Mouse (Mus musculus) intestine, embryonic 16.5 days (tissue): ENCODE measurements around the gene Wfdc1. TPM values are rescaled to one million over a fixed set of nuclear protein-coding genes. Genes with fewer than 3 reads are reported as not detected.

Experiments used
- ATAC-seq: fragments of 200-750 bp; cut with Nextera tagmentation; 2 replicates; pipeline ENCODE4 v1.8.0; 2017; ENCODE audit warnings: moderate TSS enrichment, moderate library complexity
- H3K27ac ChIP-seq: fragments of 300-500 bp; sonication (generic); 2 replicates; pipeline ENCODE4 v1.5.1; 2014; ENCODE audit warnings: mild to moderate bottlenecking, low read length
- H3K27me3 ChIP-seq: fragments of 300-500 bp; sonication (generic); replicated peaks from 2 replicates; pipeline ENCODE4 v1.6.1; 2014; ENCODE audit warnings: low read length, control low read depth, mixed read lengths; ENCODE audit not compliant: control insufficient read depth, insufficient read depth
- H3K36me3 ChIP-seq: fragments of 300-500 bp; sonication (generic); 2 replicates; pipeline ENCODE4 v1.6.1; 2014; ENCODE audit warnings: low read length, control low read depth; ENCODE audit not compliant: control insufficient read depth, insufficient read depth
- H3K4me1 ChIP-seq: fragments of 300-500 bp; sonication (generic); 2 replicates; pipeline ENCODE4 v1.6.1; 2014; ENCODE audit warnings: low read length, control low read depth, mixed read lengths; ENCODE audit not compliant: control insufficient read depth, insufficient read depth
- H3K4me2 ChIP-seq: fragments of 300-500 bp; sonication (generic); 2 replicates; pipeline ENCODE4 v1.6.1; 2014; ENCODE audit warnings: low read depth, low read length, control low read depth
- H3K4me3 ChIP-seq: fragments of 300-500 bp; sonication (generic); 2 replicates; pipeline ENCODE4 v1.5.1; 2014; ENCODE audit warnings: mild to moderate bottlenecking, low read length
- H3K9ac ChIP-seq: fragments of 300-500 bp; sonication (generic); 2 replicates; pipeline ENCODE4 v1.6.1; 2014; ENCODE audit warnings: low read depth, low read length
- H3K9me3 ChIP-seq: fragments of 300-500 bp; sonication (generic); 2 replicates; pipeline ENCODE4 v1.6.1; 2016; ENCODE audit warnings: low read length, control low read depth; ENCODE audit not compliant: control insufficient read depth
- WGBS: fragments of 180-500 bp; shearing (Covaris S2); extraction: QIAGEN DNeasy Blood & Tissue Kit; methylation state at CpG from one replicate; pipeline ENCODE4 v1.1.7; 2014; 5-methylcytosine and 5-hydroxymethylcytosine counted together
- polyA plus RNA-seq: library from polyadenylated mRNA; unstranded; fragments of >200 nt; fragmentation: Nextera tagmentation; extraction: Ambion mirVana; gene quantifications from 2 replicates; pipeline ENCODE4 v1.2.1, GENCODE M21; 2015

Gene Wfdc1
- polyA plus RNA-seq, 1 experiment from 2014 or later = 4.6 TPM

GRCm38 (mm10) chr8:119712226-119712625, 46.1 kb downstream of the Wfdc1 start:
- ATAC-seq = no peak
- 62% methylated on average over 6 of the region's 6 CpGs for WGBS
- H3K9me3 ChIP-seq = no peaks in the 10 kb centered on the region
- H3K4me2 ChIP-seq = no peak overlapping the region
- H3K4me1 ChIP-seq = peaks cover 26% of the 10 kb centered on the region
- no peak overlapping the region for H3K9ac ChIP-seq
- no peaks in the 10 kb centered on the region for H3K36me3 ChIP-seq
- H3K27me3 ChIP-seq = no peaks in the 10 kb centered on the region
- H3K4me3 ChIP-seq = no peak overlapping the region
- H3K27ac ChIP-seq = no peak overlapping the region

- Histone ChIP-seq H3K36me3 (no peaks in the 10 kb centered on the region), H3K27me3 (no peaks in the 10 kb centered on the region), H3K9ac (no peak overlapping the region), H3K27ac (no peak overlapping the region), H3K9me3 (no peaks in the 10 kb centered on the region), H3K4me1 (peaks cover 26% of the 10 kb centered on the region), H3K4me3 (no peak overlapping the region), H3K4me2 (no peak overlapping the region)
- 86% methylated on average over 5 of the region's 5 CpGs for WGBS
- no peak for ATAC-seq
Observed at GRCm38 (mm10) chr8:119713421-119713820, 47.3 kb downstream of the Wfdc1 start.

- 37% methylated on average over 12 of the region's 12 CpGs for WGBS
- peak overlapping the region; percentile 11; the same call in 1 of the 2 replicates for H3K9ac ChIP-seq
- H3K9me3 ChIP-seq = no peaks in the 10 kb centered on the region
- H3K27ac ChIP-seq = peak overlapping the region; percentile 83
- H3K27me3 ChIP-seq = no peaks in the 10 kb centered on the region
- peaks cover 19% of the 10 kb centered on the region for H3K4me1 ChIP-seq
- peak overlapping the region; percentile 20 for H3K4me2 ChIP-seq
- peak; percentile 90 for ATAC-seq
- no peak overlapping the region for H3K4me3 ChIP-seq
- H3K36me3 ChIP-seq = no peaks in the 10 kb centered on the region
Observed at GRCm38 (mm10) chr8:119715221-119715620, 49.1 kb downstream of the Wfdc1 start.

- H3K4me3 ChIP-seq = no peak overlapping the region
- no peak overlapping the region for H3K9ac ChIP-seq
- H3K9me3 ChIP-seq = no peaks in the 10 kb centered on the region
- no peaks in the 10 kb centered on the region for H3K27me3 ChIP-seq
- H3K4me1 ChIP-seq = peaks cover 19% of the 10 kb centered on the region
- H3K36me3 ChIP-seq = no peaks in the 10 kb centered on the region
- peak; percentile 39 for ATAC-seq
- H3K27ac ChIP-seq = peak overlapping the region; percentile 51; the same call in 1 of the 2 replicates
- H3K4me2 ChIP-seq = no peak overlapping the region
Observed at GRCm38 (mm10) chr8:119716730-119717299, 50.6 kb downstream of the Wfdc1 start.

- Histone ChIP-seq H3K9me3 (no peaks in the 10 kb centered on the region), H3K4me3 (no peak overlapping the region), H3K27ac (no peak overlapping the region), H3K4me2 (no peak overlapping the region), H3K27me3 (no peaks in the 10 kb centered on the region), H3K9ac (no peak overlapping the region), H3K4me1 (peaks cover 19% of the 10 kb centered on the region), H3K36me3 (no peaks in the 10 kb centered on the region)
- no peak for ATAC-seq
- WGBS = 63% methylated on average over 9 of the region's 9 CpGs
Observed at GRCm38 (mm10) chr8:119717765-119718164, 51.6 kb downstream of the Wfdc1 start.

- Histone ChIP-seq H3K27me3 (no peaks in the 10 kb centered on the region), H3K36me3 (no peaks in the 10 kb centered on the region), H3K9me3 (no peaks in the 10 kb centered on the region), H3K4me3 (no peak overlapping the region), H3K4me1 (peaks cover 19% of the 10 kb centered on the region), H3K27ac (no peak overlapping the region), H3K9ac (no peak overlapping the region), H3K4me2 (no peak overlapping the region)
- 67% methylated on average over 12 of the region's 12 CpGs for WGBS
- ATAC-seq = no peak
Observed at GRCm38 (mm10) chr8:119719011-119719501, 52.9 kb downstream of the Wfdc1 start.

- no peaks in the 10 kb centered on the region for H3K9me3 ChIP-seq
- no peak for ATAC-seq
- H3K27ac ChIP-seq = no peak overlapping the region
- no peaks in the 10 kb centered on the region for H3K27me3 ChIP-seq
- no peak overlapping the region for H3K4me3 ChIP-seq
- H3K9ac ChIP-seq = no peak overlapping the region
- 69% methylated on average over 6 of the region's 6 CpGs for WGBS
- H3K36me3 ChIP-seq = no peaks in the 10 kb centered on the region
- H3K4me1 ChIP-seq = no peaks in the 10 kb centered on the region
- no peak overlapping the region for H3K4me2 ChIP-seq
Observed at GRCm38 (mm10) chr8:119722348-119722747, 56.2 kb downstream of the Wfdc1 start.

GRCm38 (mm10) chr8:119723676-119724075, 57.5 kb downstream of the Wfdc1 start:
- no peak overlapping the region for H3K4me3 ChIP-seq
- no peaks in the 10 kb centered on the region for H3K9me3 ChIP-seq
- no peak overlapping the region for H3K9ac ChIP-seq
- H3K4me1 ChIP-seq = no peaks in the 10 kb centered on the region
- H3K27me3 ChIP-seq = no peaks in the 10 kb centered on the region
- no peak overlapping the region for H3K4me2 ChIP-seq
- ATAC-seq = no peak
- no peak overlapping the region for H3K27ac ChIP-seq
- H3K36me3 ChIP-seq = no peaks in the 10 kb centered on the region
- 56% methylated on average over 4 of the region's 4 CpGs for WGBS

GRCm38 (mm10) chr8:119724596-119724995, 58.4 kb downstream of the Wfdc1 start:
- ATAC-seq = no peak
- H3K9ac ChIP-seq = no peak overlapping the region

GRCm38 (mm10) chr8:119727093-119727492, 60.9 kb downstream of the Wfdc1 start:
- Histone ChIP-seq H3K9ac (no peak overlapping the region), H3K27me3 (no peaks in the 10 kb centered on the region), H3K36me3 (no peaks in the 10 kb centered on the region), H3K27ac (no peak overlapping the region), H3K4me3 (no peak overlapping the region), H3K9me3 (no peaks in the 10 kb centered on the region), H3K4me2 (no peak overlapping the region), H3K4me1 (peaks cover under 1% of the 10 kb centered on the region; the same call in 1 of the 2 replicates)
- 84% methylated on average over 8 of the region's 8 CpGs for WGBS
- no peak for ATAC-seq

More at GRCm38 (mm10) chr8:119724596-119724995, 58.4 kb downstream of the Wfdc1 start:
- WGBS = 86% methylated on average over 6 of the region's 6 CpGs
- Histone ChIP-seq H3K27ac (no peak overlapping the region), H3K4me2 (no peak overlapping the region), H3K4me1 (no peaks in the 10 kb centered on the region), H3K36me3 (no peaks in the 10 kb centered on the region), H3K27me3 (no peaks in the 10 kb centered on the region), H3K4me3 (no peak overlapping the region), H3K9me3 (no peaks in the 10 kb centered on the region)
